27 mouse cellular contexts compared by ENCODE assay signal in the genomic region with DNA sequence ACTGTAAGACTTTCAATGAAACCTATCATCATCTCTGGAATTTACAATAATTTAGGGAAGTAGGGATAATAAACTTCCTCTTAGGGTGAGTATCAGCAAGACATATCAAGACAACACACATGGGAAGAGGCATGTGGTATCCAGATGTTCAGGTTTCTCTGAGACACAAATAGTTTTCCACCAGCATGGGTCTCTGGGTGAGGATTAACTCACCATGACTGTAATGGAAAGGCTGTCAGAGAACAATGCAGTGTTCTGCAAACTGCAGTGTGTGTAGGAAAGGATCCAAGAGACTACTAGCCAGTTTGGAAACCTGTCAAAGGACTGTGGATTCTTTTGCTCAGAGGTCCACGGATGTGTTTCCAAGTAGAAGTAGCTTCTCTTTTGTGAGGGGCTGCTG. TPM values are rescaled to one million over a fixed set of nuclear protein-coding genes. Genes with fewer than 3 reads are reported as not detected.
A peak's percentile ranks its signal among the peaks of the same experiment; 100 is the strongest.
DNase-seq lines count a peak whose midpoint lies in the region; ATAC-seq lines count a peak whose summit lies in the region.
"Had no signal": no experiment of that assay in that cellular context is flagged by ENCODE, and none has a peak within 500 bp of the region (broad histone marks: within the 10 kb centered on the region; RNA-seq: fewer than 3 reads in every experiment).

No protein-coding gene starts in this region.

- H3K27me3 ChIP-seq in heart, embryonic 10.5 days (ENCODE audit: insufficient read depth, poor library complexity, severe bottlenecking) = no peaks in the 10 kb centered on the region
- no peaks in the 10 kb centered on the region for H3K27me3 ChIP-seq in limb, embryonic 12.5 days
- H3K27me3 ChIP-seq in hindbrain, embryonic 10.5 days (ENCODE audit: insufficient read depth, poor library complexity, severe bottlenecking) = no peaks in the 10 kb centered on the region
- H3K27me3 ChIP-seq in hindbrain, embryonic 13.5 days = no peaks in the 10 kb centered on the region
- H3K27me3 ChIP-seq: CH12.LX; embryonic facial prominence, embryonic 12.5 days; hindbrain, embryonic 12.5 days; kidney, embryonic 15.5 days; liver, embryonic 13.5 days; midbrain, embryonic 15.5 days; stomach, embryonic 15.5 days had no signal

- peaks cover 3% of the 10 kb centered on the region; the same call in 1 of the 2 replicates for H3K36me3 ChIP-seq in heart, embryonic 10.5 days
- H3K36me3 ChIP-seq in limb, embryonic 12.5 days = peaks cover 74% of the 10 kb centered on the region
- no peaks in the 10 kb centered on the region for H3K36me3 ChIP-seq in hindbrain, embryonic 10.5 days
- H3K36me3 ChIP-seq in hindbrain, embryonic 13.5 days = no peaks in the 10 kb centered on the region
- H3K36me3 ChIP-seq: G1E; hindbrain, embryonic 12.5 days; liver, embryonic 13.5 days; midbrain, embryonic 15.5 days had no signal

- peak; percentile 26 to 29 for DNase-seq in heart, adult 18-20 months
- DNase-seq in heart, embryonic 10.5 days (ENCODE audit: low spot score) = no peak
- peak; percentile 58 for DNase-seq in Muller cell, postnatal 12 days (ENCODE audit: inconsistent ontology term)
- DNase-seq in embryo, embryonic 10.5 days (ENCODE audit: low spot score) = peak; percentile 29
- no peak for DNase-seq in hindbrain, embryonic 10.5 days (ENCODE audit: low spot score)
- DNase-seq in testis, postnatal 10 days (ENCODE audit: low spot score) = no peak
- DNase-seq: adrenal gland, postnatal 10 days; B cell, adult 2 months; cerebellum, adult 8-10 months; cerebellum, postnatal 36 days; gastrocnemius, postnatal 14 days; kidney, adult 11 months; kidney, postnatal 36 days; liver, embryonic 13.5 days; lung, adult 2 months had no signal

- WGBS in heart, embryonic 10.5 days = 69% methylated on average over 1 of the region's 1 CpGs
- WGBS in limb, embryonic 12.5 days = 71% methylated on average over 1 of the region's 1 CpGs
- WGBS in hindbrain, embryonic 10.5 days = 55% methylated on average over 1 of the region's 1 CpGs
- WGBS in hindbrain, embryonic 13.5 days = 44% methylated on average over 1 of the region's 1 CpGs

- no peak overlapping the region for H3K27ac ChIP-seq in heart, embryonic 10.5 days
- 0 out of 2 replicates have a peak overlapping the region, but pooled peaks have one; percentile 0 for H3K27ac ChIP-seq in limb, embryonic 12.5 days
- no peak overlapping the region for H3K27ac ChIP-seq in hindbrain, embryonic 10.5 days
- no peak overlapping the region for H3K27ac ChIP-seq in hindbrain, embryonic 13.5 days
- H3K27ac ChIP-seq: embryonic facial prominence, embryonic 12.5 days; hindbrain, embryonic 12.5 days; kidney, embryonic 15.5 days; liver, embryonic 13.5 days; midbrain, embryonic 15.5 days; stomach, embryonic 15.5 days had no signal

- H3K4me1 ChIP-seq in heart, embryonic 10.5 days = no peaks in the 10 kb centered on the region
- no peaks in the 10 kb centered on the region for H3K4me1 ChIP-seq in limb, embryonic 12.5 days (replicated peaks)
- no peaks in the 10 kb centered on the region for H3K4me1 ChIP-seq in hindbrain, embryonic 10.5 days (replicated peaks)
- H3K4me1 ChIP-seq in hindbrain, embryonic 13.5 days (replicated peaks) = no peaks in the 10 kb centered on the region
- H3K4me1 ChIP-seq: embryonic facial prominence, embryonic 12.5 days; hindbrain, embryonic 12.5 days; kidney, embryonic 15.5 days; liver, embryonic 13.5 days; megakaryocyte, embryonic 14.5 days; midbrain, embryonic 15.5 days; stomach, embryonic 15.5 days had no signal

- H3K4me3 ChIP-seq in heart, embryonic 10.5 days = no peak overlapping the region
- no peak overlapping the region for H3K4me3 ChIP-seq in limb, embryonic 12.5 days (replicated peaks)
- no peak overlapping the region for H3K4me3 ChIP-seq in hindbrain, embryonic 10.5 days
- no peak overlapping the region for H3K4me3 ChIP-seq in hindbrain, embryonic 13.5 days
- H3K4me3 ChIP-seq: embryonic facial prominence, embryonic 12.5 days; hindbrain, embryonic 12.5 days; kidney, embryonic 15.5 days; liver, embryonic 13.5 days; megakaryocyte, embryonic 14.5 days; midbrain, embryonic 15.5 days; stomach, embryonic 15.5 days had no signal

- no peaks in the 10 kb centered on the region for H3K9me3 ChIP-seq in heart, embryonic 10.5 days
- H3K9me3 ChIP-seq in limb, embryonic 12.5 days = no peaks in the 10 kb centered on the region
- H3K9me3 ChIP-seq in hindbrain, embryonic 10.5 days = no peaks in the 10 kb centered on the region
- H3K9me3 ChIP-seq in hindbrain, embryonic 13.5 days = no peaks in the 10 kb centered on the region
- H3K9me3 ChIP-seq: embryonic facial prominence, embryonic 12.5 days; G1E; hindbrain, embryonic 12.5 days; kidney, embryonic 15.5 days; midbrain, embryonic 15.5 days; stomach, embryonic 15.5 days had no signal

- ATAC-seq in limb, embryonic 12.5 days (ENCODE audit: insufficient number of reproducible peaks, insufficient read depth, low FRiP score, low TSS enrichment, low read depth) = no peak
- ATAC-seq in hindbrain, embryonic 13.5 days (ENCODE audit: low FRiP score) = no peak
- ATAC-seq: activated CD4-positive, CD25-positive, alpha-beta regulatory T cell, adult 4 months; forebrain, embryonic 14.5 days; midbrain, embryonic 15.5 days had no signal

- no peak overlapping the region for H3K4me2 ChIP-seq in limb, embryonic 12.5 days
- no peak overlapping the region for H3K4me2 ChIP-seq in hindbrain, embryonic 13.5 days
- H3K4me2 ChIP-seq: embryonic facial prominence, embryonic 12.5 days; hindbrain, embryonic 12.5 days; kidney, embryonic 15.5 days; liver, embryonic 13.5 days; midbrain, embryonic 15.5 days; stomach, embryonic 15.5 days had no signal

- no peak overlapping the region for H3K9ac ChIP-seq in limb, embryonic 12.5 days (replicated peaks)
- no peak overlapping the region for H3K9ac ChIP-seq in hindbrain, embryonic 13.5 days
- H3K9ac ChIP-seq: embryonic facial prominence, embryonic 12.5 days; hindbrain, embryonic 12.5 days; kidney, embryonic 15.5 days; liver, embryonic 13.5 days; midbrain, embryonic 15.5 days; stomach, embryonic 15.5 days had no signal

RNA-seq across cellular contexts. Expression of a gene that starts 17.1 kb away (rescaled TPM):
- 10 to 100 TPM; 15.0 TPM for total RNA-seq in heart, adult 18-20 months (2021)
- polyA plus RNA-seq in heart, embryonic 10.5 days (2016; fragmentation: Nextera tagmentation; extraction: Ambion mirVana) = 27.8 and 30.4 TPM in 2 replicates
- polyA plus RNA-seq in limb, embryonic 12.5 days (2016; fragmentation: Nextera tagmentation; extraction: Ambion mirVana) = 15.5 and 16.5 TPM in 2 replicates
- polyA plus RNA-seq in hindbrain, embryonic 10.5 days (2016; fragmentation: Nextera tagmentation; extraction: Ambion mirVana) = 24.4 and 28.5 TPM in 2 replicates
- 20.9 and 21.0 TPM in 2 replicates for polyA plus RNA-seq in hindbrain, embryonic 13.5 days (2015; fragmentation: Nextera tagmentation; extraction: Ambion mirVana)

RNA-seq across cellular contexts. Expression of a gene that starts 57.7 kb away (rescaled TPM):
- total RNA-seq in heart, adult 18-20 months (2021) = under 1 TPM in 1 of 2 experiments, not detected in 1; 0.31 TPM
- not detected in 2 replicates for polyA plus RNA-seq in heart, embryonic 10.5 days (2016; fragmentation: Nextera tagmentation; extraction: Ambion mirVana)
- not detected in 2 replicates for polyA plus RNA-seq in limb, embryonic 12.5 days (2016; fragmentation: Nextera tagmentation; extraction: Ambion mirVana)
- not detected in 2 replicates for polyA plus RNA-seq in hindbrain, embryonic 10.5 days (2016; fragmentation: Nextera tagmentation; extraction: Ambion mirVana)
- polyA plus RNA-seq in hindbrain, embryonic 13.5 days (2015; fragmentation: Nextera tagmentation; extraction: Ambion mirVana) = 1.5 and 2.3 TPM in 2 replicates
- total RNA-seq: adrenal gland, postnatal 10 days; CH12.LX; G1E; gastrocnemius, postnatal 14 days had no signal
- polyA plus RNA-seq: activated CD4-positive, CD25-positive, alpha-beta regulatory T cell, adult 4 months; embryonic facial prominence, embryonic 12.5 days; G1E; kidney, embryonic 15.5 days; liver, embryonic 13.5 days had no signal

Comparison
In these comparisons a context has a peak if more than half of its experiments do, and no peak if none do; other contexts are left out.
1. DNase-seq: peak in heart, adult 18-20 months (2 of 2), Muller cell, postnatal 12 days (single experiment) and embryo, embryonic 10.5 days (single experiment); none in heart, embryonic 10.5 days (single experiment), hindbrain, embryonic 10.5 days (single experiment) and testis, postnatal 10 days (single experiment).